Mouse (Mus musculus): ENCODE results near the gene Gm43302. TPM values are rescaled to one million over a fixed set of nuclear protein-coding genes. Genes with fewer than 3 reads are reported as not detected.
"Not testable (repeated sequence)": the region's sequence is repeated elsewhere in the genome, so short reads cannot be mapped to it uniquely, and the experiment has no call there.

Gene Gm43302
- 0.21 TPM in 1 of 2 replicates, not detected in the other for polyA plus RNA-seq (2016; fragmentation: Nextera tagmentation; extraction: Ambion mirVana)

DNA sequence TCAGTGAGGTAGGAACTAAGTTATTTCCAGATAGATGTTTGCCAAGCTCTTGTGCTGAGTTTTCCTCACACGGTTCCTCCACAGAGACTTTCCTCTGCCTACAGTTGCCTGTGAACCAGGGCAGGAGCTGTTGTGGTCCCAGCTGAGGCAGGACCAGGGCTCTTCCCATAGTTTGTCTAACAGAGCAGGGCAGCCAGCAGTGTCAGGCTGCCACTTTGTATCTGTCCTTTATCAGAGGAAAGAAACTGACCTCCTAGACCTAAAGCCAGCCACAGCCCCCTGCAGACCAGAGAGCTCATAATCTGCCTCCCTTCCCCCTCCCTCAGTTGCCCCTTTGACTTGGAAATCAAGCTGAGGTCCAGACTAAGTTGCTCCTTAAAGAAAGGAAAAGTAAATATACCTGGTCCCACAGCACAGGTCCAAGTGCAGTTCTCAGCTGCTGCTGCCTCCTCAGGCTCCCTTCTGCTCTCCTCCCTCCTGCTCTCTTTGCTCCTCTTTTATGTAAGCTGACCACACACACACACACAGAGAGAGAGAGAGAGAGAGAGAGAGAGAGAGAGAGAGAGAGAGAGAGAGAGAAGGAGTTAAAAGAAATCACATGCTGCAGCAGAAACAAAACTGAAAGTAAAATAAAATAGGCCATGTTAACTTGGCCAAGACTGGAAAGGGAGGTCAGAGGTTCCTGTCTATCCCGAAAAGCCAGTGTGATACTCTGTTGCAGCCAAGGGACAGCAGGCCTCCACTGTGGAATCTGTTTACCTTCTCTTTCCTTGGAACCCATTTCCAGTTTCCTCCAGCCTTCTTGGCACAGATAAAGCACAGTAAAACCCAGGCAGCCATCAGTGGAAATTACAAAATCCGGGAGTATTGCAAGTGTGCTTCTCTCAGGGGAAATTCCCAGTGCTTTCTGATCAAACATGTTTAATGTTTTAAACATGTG, at the start of gene Gm43302, which contains the start of gene Gbp6:
TSS of gene Gm43302 (minus strand) at position 470 of the 940 bp plus-strand sequence.
TSS of gene Gbp6 (minus strand) at position 473 of the 940 bp plus-strand sequence.
- not testable (repeated sequence) for H3K4me1 ChIP-seq; H3K4me3 ChIP-seq; H3K36me3 ChIP-seq; H3K27ac ChIP-seq (replicated peaks); ATAC-seq (ENCODE audit: low FRiP score, low read depth); H3K27me3 ChIP-seq; H3K4me2 ChIP-seq (replicated peaks); H3K9me3 ChIP-seq; H3K9ac ChIP-seq (replicated peaks)
- WGBS: 49% methylated on average over 3 of the region's 3 CpGs

DNA sequence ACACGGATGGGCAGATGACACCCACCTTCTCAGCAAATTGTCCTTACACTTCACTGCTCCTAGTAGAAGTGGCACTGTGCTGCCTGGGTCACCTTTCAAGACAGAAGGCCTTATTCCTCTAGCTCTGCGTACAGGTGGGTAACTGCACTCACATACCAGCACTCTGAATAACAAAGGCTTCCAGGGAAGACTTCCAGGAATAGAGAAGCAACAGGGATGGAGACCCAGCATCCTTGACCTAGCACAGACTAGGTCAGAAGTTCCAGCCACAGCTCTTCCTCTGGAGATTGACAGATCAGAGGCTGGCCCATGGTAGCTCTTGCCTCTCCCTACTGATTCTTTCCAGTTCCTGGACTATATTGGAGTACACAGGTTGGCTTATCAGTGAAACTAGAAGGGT, 47.8 kb upstream of the Gm43302 start:
- Histone ChIP-seq H3K27ac (replicated peaks) (no peak overlapping the region), H3K4me3 (no peak overlapping the region), H3K4me1 (no peaks in the 10 kb centered on the region), H3K9me3 (no peaks in the 10 kb centered on the region), H3K27me3 (no peaks in the 10 kb centered on the region), H3K36me3 (no peaks in the 10 kb centered on the region), H3K9ac (replicated peaks) (no peak overlapping the region), H3K4me2 (replicated peaks) (no peak overlapping the region)
- no peak for ATAC-seq (ENCODE audit: low FRiP score, low read depth)
- 76% methylated on average over 2 of the region's 2 CpGs for WGBS

DNA sequence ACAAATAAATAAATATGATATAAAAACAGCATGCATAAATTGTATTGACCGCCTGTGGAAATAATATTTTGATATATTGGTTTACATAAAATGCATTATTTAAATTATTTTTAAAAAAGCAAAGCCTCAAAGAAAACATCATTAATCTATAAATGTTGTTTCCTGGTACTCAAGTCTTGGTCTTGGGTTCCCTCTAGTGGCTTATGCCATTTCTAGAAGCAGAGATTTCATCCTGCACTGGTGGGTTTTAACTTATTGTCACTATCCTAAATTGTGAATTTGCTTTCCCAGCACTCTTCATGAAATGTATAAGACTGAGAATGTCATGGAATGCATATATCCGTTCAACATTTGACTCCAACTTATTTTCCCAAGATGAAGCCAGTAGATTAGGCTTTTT, 29.0 kb upstream of the Gm43302 start:
- no peak overlapping the region for H3K4me2 ChIP-seq (replicated peaks)
- H3K4me3 ChIP-seq: no peak overlapping the region
- H3K9ac ChIP-seq (replicated peaks): no peak overlapping the region
- no peak for ATAC-seq (ENCODE audit: low FRiP score, low read depth)
- H3K4me1 ChIP-seq: no peaks in the 10 kb centered on the region
- no peaks in the 10 kb centered on the region for H3K27me3 ChIP-seq
- no peaks in the 10 kb centered on the region for H3K9me3 ChIP-seq
- H3K36me3 ChIP-seq: no peaks in the 10 kb centered on the region
- no peak overlapping the region for H3K27ac ChIP-seq (replicated peaks)
- WGBS: 62% methylated on average over 2 of the region's 2 CpGs

DNA sequence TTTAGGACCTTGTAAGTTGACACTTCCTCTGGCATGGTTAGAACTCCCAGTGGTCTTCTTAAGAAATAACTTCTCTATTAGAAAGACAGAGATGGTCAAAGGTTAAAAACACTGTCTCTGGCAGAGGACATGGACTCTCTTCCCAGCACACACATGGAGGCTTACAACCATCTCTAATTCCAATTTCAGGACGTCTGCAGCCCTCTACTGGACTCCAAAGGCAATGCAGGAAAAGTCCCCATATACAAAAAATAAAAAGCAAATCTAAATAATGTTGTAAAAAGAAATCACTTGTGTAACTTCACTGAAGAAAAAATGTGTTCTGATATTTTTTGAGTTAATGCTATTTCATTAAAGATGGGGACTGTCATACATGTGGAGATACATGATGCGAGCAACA, 17.4 kb upstream of the Gm43302 start:
- WGBS: 84% methylated on average over 2 of the region's 2 CpGs
- H3K4me1 ChIP-seq: no peaks in the 10 kb centered on the region
- H3K27ac ChIP-seq (replicated peaks): no peak overlapping the region
- H3K4me3 ChIP-seq: no peak overlapping the region
- H3K4me2 ChIP-seq (replicated peaks): no peak overlapping the region
- no peak overlapping the region for H3K9ac ChIP-seq (replicated peaks)
- H3K36me3 ChIP-seq: no peaks in the 10 kb centered on the region
- H3K27me3 ChIP-seq: no peaks in the 10 kb centered on the region
- ATAC-seq (ENCODE audit: low FRiP score, low read depth): no peak
- no peaks in the 10 kb centered on the region for H3K9me3 ChIP-seq

DNA sequence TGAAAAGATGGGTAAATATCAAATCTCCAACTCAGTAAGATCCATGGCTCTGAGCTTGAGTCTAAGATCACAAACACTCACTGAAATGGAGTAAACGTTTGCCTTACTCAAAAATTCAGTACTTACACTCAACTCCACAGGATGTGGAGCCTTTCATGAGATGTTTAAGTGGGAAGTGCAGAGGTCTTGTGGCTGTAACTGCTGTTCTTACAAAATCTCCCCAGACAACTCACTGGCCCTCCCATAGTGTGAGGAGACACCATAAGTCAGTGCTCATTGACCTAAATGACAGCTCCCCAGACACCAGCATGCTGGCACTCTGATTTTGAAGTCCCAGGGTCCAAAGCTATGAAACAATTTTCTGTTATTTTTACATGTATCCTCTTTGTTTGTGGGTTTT, 15.7 kb upstream of the Gm43302 start:
- H3K9me3 ChIP-seq; H3K27me3 ChIP-seq; H3K27ac ChIP-seq (replicated peaks); H3K4me3 ChIP-seq; H3K36me3 ChIP-seq; H3K4me2 ChIP-seq (replicated peaks); ATAC-seq (ENCODE audit: low FRiP score, low read depth); H3K9ac ChIP-seq (replicated peaks); H3K4me1 ChIP-seq: not testable (repeated sequence)
- 68% methylated on average over 1 of the region's 1 CpGs for WGBS

- H3K27ac ChIP-seq (replicated peaks); ATAC-seq (ENCODE audit: low FRiP score, low read depth); H3K4me1 ChIP-seq; H3K4me3 ChIP-seq; H3K4me2 ChIP-seq (replicated peaks); H3K27me3 ChIP-seq; H3K9me3 ChIP-seq; H3K36me3 ChIP-seq; H3K9ac ChIP-seq (replicated peaks): not testable (repeated sequence)
Observed at GRCm38 (mm10) chr5:105306946-105307345, 13.5 kb upstream of the Gm43302 start.

GRCm38 (mm10) chr5:105306159-105306581, 12.7 kb upstream of the Gm43302 start:
- Histone ChIP-seq H3K9ac (replicated peaks) (no peak overlapping the region), H3K4me1 (no peaks in the 10 kb centered on the region), H3K4me2 (replicated peaks) (no peak overlapping the region), H3K4me3 (no peak overlapping the region), H3K27ac (replicated peaks) (no peak overlapping the region), H3K27me3 (no peaks in the 10 kb centered on the region), H3K9me3 (no peaks in the 10 kb centered on the region), H3K36me3 (no peaks in the 10 kb centered on the region)
- 92% methylated on average over 1 of the region's 1 CpGs for WGBS
- no peak for ATAC-seq (ENCODE audit: low FRiP score, low read depth)

DNA sequence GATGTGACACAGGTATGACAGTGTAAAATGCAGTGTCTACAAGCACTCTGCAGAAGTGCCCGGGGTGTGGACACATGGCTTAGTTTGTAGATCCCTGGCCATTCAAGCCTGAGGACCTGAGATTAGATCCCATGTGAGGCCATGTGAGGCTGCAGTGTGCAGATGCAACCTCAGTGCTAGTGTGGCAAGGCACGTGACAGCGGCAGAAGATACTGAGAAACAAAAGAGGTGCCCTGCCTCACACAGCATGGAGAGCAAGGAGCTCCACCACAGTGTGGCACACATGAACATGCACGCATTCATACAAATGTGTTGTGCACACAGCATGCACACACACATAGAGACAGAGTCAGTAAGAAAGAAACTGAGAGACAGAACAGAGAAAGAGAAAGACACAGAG, 12.2 kb upstream of the Gm43302 start:
- ATAC-seq (ENCODE audit: low FRiP score, low read depth); H3K27me3 ChIP-seq: not testable (repeated sequence)
- WGBS: 91% methylated on average over 4 of the region's 4 CpGs

GRCm38 (mm10) chr5:105301963-105302362, 8.5 kb upstream of the Gm43302 start:
- no peaks in the 10 kb centered on the region for H3K4me1 ChIP-seq
- H3K36me3 ChIP-seq: no peaks in the 10 kb centered on the region
- H3K27me3 ChIP-seq: no peaks in the 10 kb centered on the region
- no peak overlapping the region for H3K27ac ChIP-seq (replicated peaks)
- no peak overlapping the region for H3K4me3 ChIP-seq
- no peak overlapping the region for H3K4me2 ChIP-seq (replicated peaks)
- no peak for ATAC-seq (ENCODE audit: low FRiP score, low read depth)
- H3K9me3 ChIP-seq: no peaks in the 10 kb centered on the region
- no peak overlapping the region for H3K9ac ChIP-seq (replicated peaks)
- WGBS: 72% methylated on average over 4 of the region's 4 CpGs

More for the DNA sequence above, 12.2 kb upstream of the Gm43302 start:
- H3K4me1 ChIP-seq; H3K9ac ChIP-seq (replicated peaks); H3K27ac ChIP-seq (replicated peaks); H3K4me2 ChIP-seq (replicated peaks); H3K9me3 ChIP-seq; H3K36me3 ChIP-seq; H3K4me3 ChIP-seq: not testable (repeated sequence)

DNA sequence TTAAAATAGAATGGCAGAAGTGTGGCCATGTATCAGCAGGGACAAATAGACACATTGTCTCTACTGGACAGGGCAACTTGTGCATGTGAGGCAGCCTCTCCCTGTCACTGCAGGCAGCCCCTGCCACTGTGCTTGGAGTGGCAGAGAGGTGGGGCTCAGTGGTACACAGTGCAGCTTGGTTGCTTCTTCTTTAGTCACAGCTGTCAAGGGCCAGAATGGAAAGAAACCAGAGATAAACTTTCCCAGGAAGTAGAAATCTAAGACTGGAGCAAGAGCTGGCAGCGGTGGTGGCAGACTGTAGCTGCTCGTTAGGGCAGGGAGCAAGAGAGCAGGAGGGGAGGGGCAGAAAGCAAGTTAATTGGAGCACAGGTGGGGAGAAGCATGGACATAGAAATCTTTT, 8.0 kb upstream of the Gm43302 start:
- H3K9ac ChIP-seq (replicated peaks): no peak overlapping the region
- H3K4me2 ChIP-seq (replicated peaks): no peak overlapping the region
- 65% methylated on average over 2 of the region's 2 CpGs for WGBS
- no peak for ATAC-seq (ENCODE audit: low FRiP score, low read depth)
- H3K9me3 ChIP-seq: no peaks in the 10 kb centered on the region
- no peak overlapping the region for H3K4me3 ChIP-seq
- no peaks in the 10 kb centered on the region for H3K27me3 ChIP-seq
- no peaks in the 10 kb centered on the region for H3K4me1 ChIP-seq
- H3K36me3 ChIP-seq: no peaks in the 10 kb centered on the region
- H3K27ac ChIP-seq (replicated peaks): no peak overlapping the region

- Histone ChIP-seq H3K27me3 (no peaks in the 10 kb centered on the region), H3K4me1 (no peaks in the 10 kb centered on the region; the same call in 1 of the 2 replicates), H3K9me3 (no peaks in the 10 kb centered on the region), H3K4me2 (replicated peaks) (no peak overlapping the region), H3K4me3 (no peak overlapping the region), H3K27ac (replicated peaks) (no peak overlapping the region), H3K9ac (replicated peaks) (no peak overlapping the region), H3K36me3 (no peaks in the 10 kb centered on the region)
- 73% methylated on average over 3 of the region's 3 CpGs for WGBS
- no peak for ATAC-seq (ENCODE audit: low FRiP score, low read depth)
Observed at GRCm38 (mm10) chr5:105295746-105296145, 2.3 kb upstream of the Gm43302 start.

DNA sequence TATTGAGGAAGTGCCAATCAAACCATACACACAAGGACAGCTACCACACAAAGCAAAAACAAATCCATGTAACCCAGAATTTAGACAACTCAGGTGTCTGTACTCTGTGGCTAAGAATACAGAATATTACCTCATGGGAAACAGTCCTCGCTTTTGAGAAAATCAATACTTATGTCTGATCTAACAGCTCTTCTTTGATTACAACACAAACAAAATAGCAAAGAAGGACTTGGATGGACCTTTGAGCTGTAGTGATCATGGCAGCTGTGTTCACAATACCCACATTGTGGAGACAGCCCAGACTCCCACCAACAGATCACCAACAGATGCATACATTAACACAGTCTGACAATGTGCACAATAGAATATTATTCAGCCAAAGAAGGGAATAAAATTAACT, 1.0 kb downstream of the Gm43302 start:
- Histone ChIP-seq H3K36me3 (no peaks in the 10 kb centered on the region), H3K27me3 (no peaks in the 10 kb centered on the region), H3K4me3 (no peak overlapping the region), H3K9ac (replicated peaks) (no peak overlapping the region), H3K4me2 (replicated peaks) (no peak overlapping the region), H3K27ac (replicated peaks) (no peak overlapping the region), H3K9me3 (no peaks in the 10 kb centered on the region), H3K4me1 (no peaks in the 10 kb centered on the region; the same call in 1 of the 2 replicates)
- 85% methylated on average over 1 of the region's 1 CpGs for WGBS
- ATAC-seq (ENCODE audit: low FRiP score, low read depth): no peak
